Mouse (Mus musculus): ENCODE measurements around the gene Pkd2l1. TPM values are rescaled to one million over a fixed set of nuclear protein-coding genes. Genes with fewer than 3 reads are reported as not detected.

The Pkd2l1 gene
- not detected for total RNA-seq (2021)
- long read RNA-seq, experiment 1 = 0 reads
- long read RNA-seq, experiment 2 = 0 reads

DNA sequence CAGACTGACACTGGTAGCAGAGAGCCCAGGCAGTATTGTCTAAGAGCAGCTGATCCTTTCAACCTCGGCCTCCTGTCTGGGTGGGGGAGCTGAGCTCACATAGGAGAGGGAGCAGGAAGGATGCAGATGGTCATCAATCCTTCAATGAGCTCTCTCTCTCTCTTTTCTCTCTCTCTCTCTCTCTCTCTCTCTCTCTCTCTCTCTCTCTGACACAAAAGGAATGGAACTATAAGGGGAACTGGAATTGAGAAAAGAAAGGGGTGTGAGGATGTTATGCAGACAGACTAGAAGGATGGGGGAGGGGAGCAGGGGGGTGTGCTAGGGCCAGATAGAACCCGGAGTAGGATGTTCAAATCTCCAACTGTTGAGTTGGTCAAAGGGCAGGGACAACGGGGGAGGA lies at the start of gene Pkd2l1:
TSS of gene Pkd2l1 (minus strand) at position 101 of the 400 bp plus-strand sequence.
- no peak for DNase-seq

DNA sequence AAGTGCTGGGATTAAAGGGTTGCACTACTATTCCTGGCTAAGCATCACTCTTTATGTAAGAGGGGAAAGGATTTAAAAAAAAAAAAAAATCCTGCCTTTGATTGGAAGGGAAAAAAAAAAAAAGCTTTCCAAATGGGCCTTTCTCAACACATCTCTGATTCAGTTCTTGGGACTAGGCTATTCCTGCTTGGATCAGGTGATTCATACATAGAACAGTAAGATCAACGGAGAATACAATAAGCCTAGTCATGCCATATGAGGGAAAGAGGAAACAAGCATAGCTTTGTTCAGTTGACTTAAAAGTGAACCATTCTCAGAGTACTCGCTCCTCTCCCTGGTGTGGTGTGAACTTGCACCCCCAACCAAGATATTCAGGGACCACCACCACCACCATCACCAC lies 46.7 kb upstream of the Pkd2l1 start:
- DNase-seq = no peak

DNA sequence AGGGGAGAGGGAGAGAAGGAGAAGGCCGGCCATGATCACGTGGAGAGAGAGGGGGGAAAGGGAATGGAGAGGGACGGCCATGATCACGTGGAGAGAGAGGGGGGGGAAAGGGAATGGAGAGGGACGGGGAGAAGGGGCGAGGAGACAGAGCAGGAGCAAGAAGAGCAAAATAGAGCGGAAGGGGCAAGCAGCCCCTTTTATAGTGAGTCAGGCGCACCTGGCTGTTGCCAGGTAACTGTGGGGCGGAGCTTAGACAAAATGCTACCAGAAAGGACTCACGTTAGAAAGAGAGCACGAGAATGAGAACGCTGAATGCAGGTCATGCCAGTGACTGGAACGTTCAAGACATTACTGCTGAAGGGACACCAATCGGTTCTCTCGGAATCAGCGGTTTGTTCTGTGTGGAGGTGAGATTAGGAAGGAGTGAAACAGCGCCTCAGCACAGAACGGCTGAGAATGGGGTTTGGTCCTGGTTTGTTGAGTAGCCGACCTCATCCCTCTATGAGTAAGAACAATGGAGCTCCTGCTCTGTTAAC lies 45.3 kb upstream of the Pkd2l1 start:
- DNase-seq = no peak

DNA sequence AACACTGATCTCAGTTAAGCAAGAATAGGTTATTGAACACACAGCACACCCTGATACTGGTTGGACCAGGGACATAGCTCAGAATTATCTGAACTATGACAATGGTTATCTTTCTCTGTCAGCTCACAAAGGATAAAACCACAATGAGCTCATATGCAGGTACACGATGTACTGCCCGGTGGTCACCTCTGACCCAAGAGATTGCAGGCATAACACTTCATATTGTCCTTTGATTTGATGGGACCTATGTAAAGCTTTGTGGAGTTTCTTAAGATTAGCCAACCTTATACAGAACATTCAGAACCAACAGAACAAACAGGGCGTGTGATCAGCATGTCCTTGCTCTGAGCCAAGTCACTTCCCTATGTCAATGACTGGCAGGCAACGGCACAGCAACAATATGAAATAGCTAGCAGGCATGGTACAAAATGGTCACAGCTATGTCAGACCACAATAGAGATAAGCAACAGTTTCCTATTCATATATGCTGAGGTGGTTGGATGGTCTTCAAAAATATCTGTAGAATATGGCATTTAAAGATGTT lies 39.4 kb upstream of the Pkd2l1 start:
- DNase-seq = no peak

DNA sequence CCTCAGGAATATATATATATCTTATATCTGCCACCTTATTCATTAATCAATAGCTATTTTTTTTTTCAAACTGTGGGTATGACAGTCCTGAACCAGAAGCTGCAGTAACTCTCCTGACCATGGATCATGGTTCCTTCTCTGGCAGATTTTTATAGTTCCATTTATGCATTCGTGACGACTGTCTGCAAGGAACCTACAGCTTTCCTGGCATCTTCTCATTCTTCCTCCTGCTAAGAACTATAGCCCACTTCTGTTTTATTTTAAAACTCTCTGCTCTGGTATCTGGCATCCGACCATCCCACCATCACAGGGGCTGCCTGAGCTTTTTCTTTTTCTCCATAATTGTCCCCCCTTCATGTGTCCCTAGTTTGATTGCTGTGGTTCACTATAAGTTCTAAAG lies 38.0 kb upstream of the Pkd2l1 start:
- DNase-seq = no peak

DNA sequence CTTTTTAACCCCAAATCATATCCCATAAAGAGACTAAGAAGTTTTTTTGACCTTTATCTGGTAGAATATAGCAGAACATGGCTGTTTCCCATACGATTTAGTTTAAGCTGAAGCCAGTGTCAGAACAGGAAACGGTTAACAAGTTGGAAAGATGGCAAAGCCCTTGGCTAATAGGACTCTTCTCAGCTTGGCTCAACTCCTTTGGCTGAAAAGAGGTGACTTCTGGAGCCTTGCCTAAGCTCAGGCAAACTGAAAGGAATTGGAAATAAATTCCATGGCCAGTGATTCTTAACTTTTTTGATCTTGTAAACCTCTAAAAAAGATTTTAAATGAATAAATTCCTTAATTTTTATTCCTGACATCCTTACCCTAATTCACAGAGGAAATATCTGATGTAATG lies 37.5 kb upstream of the Pkd2l1 start:
- peak; percentile 22 for DNase-seq

DNA sequence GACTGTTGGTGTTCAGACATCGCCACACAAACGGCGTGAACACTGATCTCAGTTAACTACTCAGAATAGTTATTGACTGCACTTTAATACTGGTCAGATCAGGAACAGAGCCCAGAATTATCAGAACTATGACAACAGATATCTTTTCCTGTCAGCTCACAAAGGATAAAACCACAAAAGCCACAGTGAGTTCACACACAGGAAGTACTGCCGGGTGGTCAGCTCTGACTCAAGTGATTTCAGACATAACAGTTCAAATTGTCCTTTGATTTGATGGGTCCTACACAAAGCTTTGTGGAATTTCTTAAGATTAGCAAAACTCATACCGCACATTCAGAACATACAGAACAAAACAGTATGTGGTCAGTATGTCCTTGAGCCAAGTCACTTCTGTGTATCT lies 33.5 kb upstream of the Pkd2l1 start:
- no peak for DNase-seq

DNA sequence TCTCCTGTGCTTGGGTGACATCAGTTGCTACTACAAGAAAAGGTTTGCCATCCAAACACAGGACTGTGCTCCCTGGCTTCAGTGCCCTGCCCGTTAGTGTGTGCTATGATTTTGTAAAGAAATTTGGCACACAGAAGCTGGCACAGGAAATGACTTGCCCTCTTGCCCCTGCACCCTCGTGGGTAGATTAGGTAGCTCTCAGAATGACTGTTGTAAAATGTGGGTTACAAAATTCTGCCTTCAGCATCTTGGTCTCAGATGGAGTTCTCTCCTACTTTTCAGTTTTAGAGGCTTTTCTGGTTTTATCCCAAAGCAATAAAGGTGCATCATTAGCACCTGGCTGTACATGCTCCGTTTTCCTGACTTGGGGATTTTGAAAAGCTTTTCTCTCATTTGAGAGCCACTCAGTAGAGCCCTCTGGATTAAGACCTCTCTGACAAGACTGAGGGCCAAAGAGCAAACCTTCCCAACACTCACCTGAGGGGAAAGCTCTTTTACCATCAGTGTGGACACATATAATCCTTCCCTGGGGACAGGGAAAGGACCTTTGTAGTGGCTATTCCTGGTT lies 25.8 kb upstream of the Pkd2l1 start:
- no peak for DNase-seq

DNA sequence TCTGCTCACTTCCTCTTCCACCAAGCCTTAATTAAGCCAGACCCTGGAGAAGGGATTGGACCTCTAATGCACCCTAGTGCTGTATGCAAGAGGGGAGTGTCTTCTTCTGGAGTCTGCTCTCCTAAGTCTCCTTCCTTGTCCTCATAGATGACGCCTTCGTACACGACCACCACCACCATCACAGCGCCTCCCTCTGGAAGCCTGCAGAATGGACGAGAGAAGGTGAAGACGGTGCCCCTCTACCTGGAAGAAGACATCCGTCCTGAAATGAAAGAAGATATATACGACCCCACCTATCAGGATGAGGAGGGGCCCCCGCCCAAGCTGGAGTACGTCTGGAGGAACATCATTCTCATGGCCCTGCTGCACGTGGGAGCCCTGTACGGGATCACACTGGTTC lies 23.0 kb upstream of the Pkd2l1 start:
- no peak for DNase-seq

DNA sequence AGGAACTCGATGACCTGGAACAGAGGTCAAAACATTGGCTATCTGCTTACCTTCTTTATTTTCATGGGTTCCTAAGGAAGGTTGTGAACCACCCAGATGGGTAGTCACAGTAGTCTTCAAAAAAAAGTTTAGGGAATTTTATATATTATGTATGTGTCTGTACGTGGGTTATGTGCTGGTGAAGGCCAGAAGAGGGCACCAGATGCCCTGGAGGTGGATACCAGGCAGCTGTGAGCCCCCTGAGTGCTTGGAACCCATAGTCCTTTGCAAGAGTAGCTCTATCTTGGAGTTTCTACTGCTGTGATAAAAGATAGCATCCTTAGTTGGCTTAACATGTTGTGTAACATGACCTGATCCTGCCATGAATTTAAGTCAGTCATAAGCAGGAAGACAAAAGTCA lies 14.8 kb upstream of the Pkd2l1 start:
- DNase-seq = no peak

DNA sequence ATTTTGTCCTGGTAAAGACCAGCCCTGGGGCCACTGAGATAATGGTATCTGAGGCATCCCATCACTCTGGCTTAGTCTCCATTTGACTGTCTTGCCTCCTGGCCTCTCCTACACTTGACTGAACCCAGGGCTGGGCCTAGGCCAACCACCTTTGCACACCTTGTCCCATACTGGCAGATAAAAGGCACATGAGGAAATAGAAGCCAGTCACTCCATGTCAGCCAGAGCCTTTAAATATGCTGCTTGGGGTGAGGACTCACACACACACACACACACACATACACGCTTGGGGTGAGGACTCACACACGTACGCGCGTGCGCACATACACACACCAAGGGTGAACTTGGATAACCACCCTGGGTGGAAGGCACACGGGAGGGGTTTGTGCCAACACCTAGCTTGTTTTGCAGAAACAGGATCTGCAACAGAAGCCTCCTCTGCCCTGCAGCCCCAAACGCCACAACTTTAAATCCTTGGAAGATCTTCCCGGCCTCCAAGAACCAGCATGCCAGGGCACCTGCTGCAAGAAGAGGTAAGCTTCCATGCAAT lies 10.8 kb upstream of the Pkd2l1 start, which contains the start of gene Scd3:
TSS of gene Scd3 (plus strand) at position 255 of the 550 bp plus-strand sequence.
- no peak for DNase-seq

DNA sequence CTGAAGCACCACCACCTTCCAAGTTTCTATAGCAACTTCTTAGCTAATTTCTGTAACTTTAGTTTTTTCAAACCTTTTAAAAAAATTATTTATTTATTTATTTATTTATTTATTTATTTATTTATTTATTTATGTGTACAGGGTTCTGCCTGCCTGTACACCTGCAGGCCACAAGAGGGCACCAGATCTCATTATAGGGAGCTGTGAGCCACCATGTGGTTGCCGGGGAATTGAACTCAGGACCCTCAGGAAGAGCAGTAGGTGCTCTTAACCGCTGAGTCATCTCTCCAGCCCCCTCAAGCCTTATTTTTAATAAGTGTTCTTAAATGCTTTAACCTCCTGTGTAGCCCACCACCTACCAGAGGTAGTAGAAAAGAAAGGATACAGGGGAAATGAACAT lies 6.7 kb upstream of the Pkd2l1 start:
- DNase-seq = peak; percentile 35

DNA sequence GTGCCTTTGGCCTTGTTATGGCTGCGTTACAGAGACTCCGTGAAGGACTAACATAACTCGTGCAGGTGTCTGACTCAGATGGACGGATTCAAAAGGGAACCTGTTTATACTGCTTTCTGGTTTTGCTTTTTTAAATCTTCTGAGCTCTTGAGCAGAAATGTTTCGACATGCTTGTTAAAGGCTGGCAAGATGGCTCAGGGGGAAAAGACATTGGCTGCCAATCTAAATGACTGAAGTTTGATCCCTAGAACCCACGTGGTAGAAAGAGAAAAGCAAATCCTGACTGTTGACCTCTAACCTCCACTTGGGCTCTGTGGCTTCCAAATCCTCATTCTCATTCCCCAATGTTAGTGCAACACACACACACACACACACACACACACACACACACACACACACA lies 6.3 kb upstream of the Pkd2l1 start:
- no peak for DNase-seq

DNA sequence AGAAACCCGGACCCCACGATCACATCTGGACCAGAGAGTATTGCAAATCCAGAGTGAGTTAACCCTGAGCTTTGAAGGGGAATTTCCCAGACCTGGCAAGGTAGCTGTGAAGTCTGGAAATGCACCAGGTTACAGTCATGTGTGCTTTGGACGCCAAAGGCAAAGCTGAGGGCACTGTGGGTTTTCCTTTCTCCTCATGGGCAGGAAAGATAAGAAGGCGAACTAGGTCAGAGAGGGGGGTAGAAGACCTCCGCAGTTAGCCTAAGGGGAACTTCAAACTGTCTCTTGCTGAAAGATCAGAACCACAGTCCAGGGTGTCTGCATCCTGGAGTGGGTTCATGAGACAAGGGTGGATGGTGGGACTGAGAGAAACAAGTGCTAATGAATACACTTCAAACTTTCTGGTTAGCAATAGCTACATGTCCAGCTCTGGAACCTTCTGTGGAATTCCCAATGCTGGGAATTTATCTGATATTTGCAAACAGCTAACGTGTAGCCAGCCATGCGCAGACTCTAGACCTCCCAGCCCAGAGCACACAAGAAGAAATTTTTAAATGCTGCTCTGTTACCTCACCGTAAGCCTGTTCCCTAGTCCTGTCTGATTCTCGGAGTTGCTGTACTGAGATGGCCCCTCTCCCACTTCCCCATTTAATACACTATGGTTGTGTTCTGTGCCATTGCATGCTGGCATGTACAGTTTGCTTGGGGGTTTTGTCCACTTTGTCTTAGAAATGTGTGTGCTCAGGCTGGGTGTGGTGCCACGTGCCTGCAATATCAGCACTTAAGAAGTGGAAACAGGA lies 5.0 kb upstream of the Pkd2l1 start:
- DNase-seq = no peak

DNA sequence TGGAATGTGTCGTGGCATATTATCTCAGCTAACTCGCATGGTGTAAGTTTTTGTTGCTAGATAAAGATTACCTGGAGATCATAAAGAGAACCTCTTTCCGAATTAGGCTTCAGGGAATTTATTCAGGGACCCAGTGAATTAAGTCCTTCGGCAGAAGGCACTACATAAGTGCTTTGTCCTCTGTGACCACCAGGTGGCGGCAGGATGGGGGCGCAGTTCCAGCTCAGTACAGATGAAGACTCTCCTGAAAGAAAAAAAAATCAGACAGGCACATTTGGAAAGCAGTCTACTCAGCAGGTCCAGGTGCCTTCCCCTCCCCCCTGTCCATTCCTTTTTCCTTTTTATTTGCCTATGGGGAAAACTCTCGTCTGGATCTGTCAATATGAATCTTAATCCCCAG lies 2.9 kb upstream of the Pkd2l1 start:
- peak; percentile 82 for DNase-seq

DNA sequence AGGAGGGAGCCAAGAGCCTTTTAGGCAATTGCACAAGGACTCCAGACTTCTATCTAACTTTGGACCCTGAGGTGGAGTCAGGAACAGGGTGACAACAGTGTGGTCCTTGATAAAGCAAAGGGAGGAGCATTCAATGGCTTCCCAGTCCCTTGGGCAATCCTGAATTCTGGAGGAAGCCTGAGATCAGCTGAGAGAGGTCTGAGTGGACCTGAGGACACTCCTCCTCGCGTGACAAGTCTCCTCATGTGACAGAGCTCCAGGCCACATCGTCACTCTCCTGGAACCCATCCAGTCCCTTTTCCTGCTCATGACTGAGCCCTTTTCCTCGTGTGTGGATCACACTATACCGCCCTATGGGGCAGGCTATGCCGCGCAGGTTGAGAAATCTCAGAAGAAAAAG lies 1.7 kb upstream of the Pkd2l1 start:
- DNase-seq = no peak

DNA sequence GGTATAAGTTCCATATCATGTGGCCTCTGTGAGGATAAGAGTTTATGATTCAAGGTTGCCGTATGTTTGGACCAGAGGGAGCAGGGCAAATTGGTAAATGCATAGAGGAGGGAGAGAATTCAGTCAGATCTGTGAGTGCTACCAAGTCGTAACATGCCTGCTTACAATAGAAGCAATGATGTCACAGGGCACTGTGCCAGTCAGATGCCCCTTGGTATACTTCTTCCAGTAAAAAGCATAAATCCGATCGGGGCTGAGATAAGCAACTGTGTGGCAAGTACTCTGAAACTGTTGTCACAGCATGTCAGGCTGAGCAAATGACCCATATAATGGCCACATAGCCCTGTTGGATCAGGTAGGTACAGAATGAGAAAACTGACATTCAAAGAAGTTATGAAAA lies 3.2 kb downstream of the Pkd2l1 start:
- DNase-seq = no peak

DNA sequence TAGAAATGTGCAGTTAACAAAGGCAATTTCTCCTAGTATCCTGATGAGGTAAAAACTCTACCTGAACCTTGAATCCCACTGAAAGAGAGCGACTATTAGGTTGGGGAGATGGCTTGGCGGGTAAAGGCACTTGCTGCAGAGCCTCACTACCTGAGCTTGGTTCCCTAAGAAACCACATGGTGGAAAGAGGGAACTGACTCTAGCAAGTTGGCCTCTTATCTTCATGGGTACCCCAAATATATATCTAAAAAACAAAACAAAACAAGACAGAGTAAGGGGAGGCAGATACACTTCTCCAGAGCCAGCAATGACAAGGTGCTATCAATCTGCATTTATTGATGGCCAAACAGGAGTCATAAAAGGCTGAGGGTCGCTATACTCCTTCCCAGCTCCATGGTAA lies 8.3 kb downstream of the Pkd2l1 start:
- DNase-seq = no peak

DNA sequence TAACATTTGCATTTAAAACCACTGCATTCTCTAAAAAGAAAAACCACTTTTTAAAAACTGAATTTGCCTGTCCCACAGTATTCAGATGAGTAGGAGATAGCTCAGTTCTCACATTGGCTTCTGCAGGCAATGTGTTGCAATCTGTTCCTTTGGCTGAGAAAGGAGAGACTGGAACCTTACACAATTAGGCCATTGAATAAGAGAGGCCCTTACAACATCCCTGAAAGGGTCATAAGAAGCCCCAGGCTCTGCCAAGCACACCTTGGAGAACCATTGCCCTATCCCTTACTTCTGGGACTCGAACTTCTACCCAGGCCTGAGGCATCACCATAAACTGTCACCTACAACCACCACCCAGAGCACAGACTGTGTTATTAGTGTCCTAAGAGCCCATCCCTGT lies 11.7 kb downstream of the Pkd2l1 start:
- DNase-seq = peak; percentile 8

DNA sequence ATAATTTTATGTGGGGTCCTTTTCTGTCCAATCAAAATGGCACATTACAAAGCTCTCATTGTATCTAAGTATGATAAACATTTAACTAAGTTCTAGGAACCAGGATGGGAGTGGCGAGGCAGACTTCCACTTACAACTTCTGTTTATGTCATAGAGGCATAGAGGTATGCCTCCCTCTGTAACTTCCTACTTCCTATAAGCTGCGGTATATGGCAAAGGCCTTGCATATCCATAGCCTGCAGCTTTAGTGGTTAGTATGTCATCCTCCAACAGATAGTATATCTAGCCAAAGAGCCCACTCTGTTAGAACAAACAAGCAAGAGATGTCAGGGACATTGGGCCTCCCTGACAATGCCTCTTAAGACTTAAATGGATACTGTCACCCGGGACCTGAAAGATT lies 15.5 kb downstream of the Pkd2l1 start:
- no peak for DNase-seq

DNA sequence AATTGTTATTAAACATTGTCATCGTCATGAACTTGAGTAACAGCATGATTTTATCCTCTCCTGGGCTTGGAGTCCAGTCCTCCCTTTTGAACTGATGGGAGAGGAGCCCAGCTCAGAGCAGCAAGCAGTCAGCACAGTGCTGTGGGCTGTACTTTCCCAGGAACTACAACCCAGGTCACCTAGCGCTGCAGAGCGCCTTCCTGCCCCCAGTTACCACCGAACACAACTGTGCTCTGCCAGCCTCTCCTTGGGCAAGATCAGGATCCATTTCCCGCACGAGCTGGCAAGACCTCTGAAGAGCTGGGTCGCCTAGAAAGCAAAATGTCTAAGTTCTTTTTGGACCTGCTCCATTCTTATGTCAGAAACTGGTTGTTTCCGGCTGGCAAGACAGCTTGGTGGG lies 17.4 kb downstream of the Pkd2l1 start:
- DNase-seq = no peak

DNA sequence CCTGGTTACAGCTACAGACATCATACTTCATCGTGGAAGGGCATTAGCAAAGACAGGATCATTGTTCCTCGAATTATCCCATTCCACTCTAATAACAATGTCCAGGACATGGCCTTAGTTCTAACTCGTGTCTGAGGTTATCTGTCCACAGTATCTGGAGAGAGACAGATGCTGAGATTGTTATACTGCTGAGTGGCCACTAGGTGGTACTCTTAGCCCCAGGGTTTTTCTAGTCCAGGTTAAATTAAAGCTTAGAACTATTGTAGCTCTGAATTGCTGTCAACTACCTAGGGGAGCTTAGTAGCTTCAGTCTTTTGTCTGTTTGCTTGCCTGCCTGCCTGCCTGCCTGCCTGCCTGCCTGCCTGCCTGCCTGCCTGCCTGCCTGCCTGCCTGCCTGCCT lies 30.7 kb downstream of the Pkd2l1 start:
- DNase-seq = peak; percentile 11

DNA sequence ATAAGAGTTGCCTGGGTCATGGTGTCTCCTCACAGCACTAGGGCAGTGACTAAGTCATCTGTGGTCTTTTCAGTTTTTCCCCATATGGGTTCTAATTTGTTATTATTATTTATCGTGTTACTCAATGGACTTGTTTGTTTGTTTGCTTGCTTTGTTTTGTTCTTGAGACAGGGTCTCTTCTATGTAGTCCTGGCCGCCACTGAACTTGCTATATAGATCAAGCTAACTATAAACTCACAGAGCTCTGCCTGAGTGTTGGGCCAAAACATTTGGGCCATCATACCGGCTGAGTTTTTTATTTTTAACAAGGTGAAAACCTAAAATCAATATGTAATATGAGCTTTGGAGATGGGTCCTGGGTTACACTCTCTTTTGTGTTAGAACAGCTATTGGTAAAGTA lies 32.9 kb downstream of the Pkd2l1 start:
- DNase-seq = no peak

All from adrenal gland, postnatal 10 days (tissue).